Mouse (Mus musculus): ENCODE measurements around the gene Agrp.
"Not testable (repeated sequence)": the region's sequence is repeated elsewhere in the genome, so short reads cannot be mapped to it uniquely, and the experiment has no call there.

The Agrp gene

GRCm38 (mm10) chr8:105596362-105597034 is 40.7 kb downstream of the Agrp start:
- peak; percentile 65 for DNase-seq

GRCm38 (mm10) chr8:105594451-105595242 is 42.5 kb downstream of the Agrp start:
- no peak for DNase-seq

DNA sequence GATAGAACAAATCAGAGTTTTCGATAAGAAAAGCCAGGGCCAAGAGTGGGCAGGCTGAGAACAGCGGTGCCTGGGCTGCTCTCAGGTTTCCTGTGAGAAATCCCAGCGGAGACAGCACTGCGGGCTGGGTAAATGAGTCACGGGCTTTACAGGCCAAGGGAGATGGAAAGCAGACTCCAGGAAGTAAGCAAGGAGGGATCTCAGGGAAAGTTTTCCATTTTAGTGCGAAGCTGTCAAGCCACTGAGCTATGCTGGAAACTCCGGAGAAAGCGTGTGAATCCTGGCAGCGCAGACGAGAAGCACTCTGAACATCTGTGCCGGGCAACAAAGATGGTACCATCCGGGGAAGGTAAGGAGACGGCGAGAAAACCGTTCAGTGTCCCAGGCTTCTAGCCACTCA is 43.3 kb downstream of the Agrp start:
- no peak for DNase-seq

GRCm38 (mm10) chr8:105592431-105592830 is 44.8 kb downstream of the Agrp start:
- no peak for DNase-seq

DNA sequence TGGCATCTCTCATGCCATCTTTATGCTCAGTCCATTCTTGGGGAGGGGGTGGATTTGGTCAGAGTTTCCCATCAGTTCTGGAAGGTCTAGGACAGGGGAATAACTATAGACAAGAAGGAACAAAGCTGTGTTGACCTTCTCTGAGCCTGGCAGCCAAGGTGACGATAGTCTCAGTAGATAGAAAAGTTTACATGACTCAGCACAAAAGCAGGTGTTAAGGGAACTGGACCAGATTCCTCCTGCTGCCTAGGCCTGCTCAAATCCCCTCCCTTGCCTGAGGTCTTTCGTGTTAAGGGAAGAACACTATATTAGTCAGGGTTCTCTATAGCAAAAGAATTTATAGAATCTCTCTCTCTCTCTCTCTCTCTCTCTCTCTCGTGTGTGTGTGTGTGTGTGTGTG is 57.5 kb downstream of the Agrp start:
- DNase-seq: no peak

- peak; percentile 38 for DNase-seq
Observed at GRCm38 (mm10) chr8:105575538-105575937, 61.7 kb downstream of the Agrp start.

- DNase-seq: no peak
Observed at GRCm38 (mm10) chr8:105574741-105575140, 62.5 kb downstream of the Agrp start.

- DNase-seq: no peak
Observed at GRCm38 (mm10) chr8:105573427-105573826, 63.8 kb downstream of the Agrp start.

DNA sequence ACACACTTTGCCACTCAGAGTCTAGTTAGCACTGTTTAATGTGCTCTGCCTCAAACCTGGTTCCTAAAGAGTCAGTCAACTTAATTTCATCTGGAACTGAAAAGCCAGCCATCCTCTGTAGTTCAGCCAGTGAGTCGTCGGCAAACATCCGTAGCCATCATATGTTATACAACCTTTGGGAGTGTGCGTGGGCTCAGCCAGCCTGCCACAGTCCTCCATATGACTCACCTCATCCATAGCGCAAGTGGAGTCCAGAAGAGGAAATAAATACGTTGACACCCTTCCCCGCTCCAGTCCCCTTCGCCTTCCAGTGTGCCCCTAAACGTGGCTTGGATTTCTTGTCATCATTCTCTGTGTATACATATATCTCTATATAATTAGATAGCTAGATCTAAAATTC is 65.4 kb downstream of the Agrp start:
- DNase-seq: no peak

- DNase-seq: peak; percentile 57
Observed at GRCm38 (mm10) chr8:105566703-105567595, 70.2 kb downstream of the Agrp start.

GRCm38 (mm10) chr8:105565952-105566702 is 71.1 kb downstream of the Agrp start, which contains the start of gene Atp6v0d1:
Atp6v0d1 (minus strand) TSS chr8:105566047.
- peak; percentile 100 for DNase-seq

DNA sequence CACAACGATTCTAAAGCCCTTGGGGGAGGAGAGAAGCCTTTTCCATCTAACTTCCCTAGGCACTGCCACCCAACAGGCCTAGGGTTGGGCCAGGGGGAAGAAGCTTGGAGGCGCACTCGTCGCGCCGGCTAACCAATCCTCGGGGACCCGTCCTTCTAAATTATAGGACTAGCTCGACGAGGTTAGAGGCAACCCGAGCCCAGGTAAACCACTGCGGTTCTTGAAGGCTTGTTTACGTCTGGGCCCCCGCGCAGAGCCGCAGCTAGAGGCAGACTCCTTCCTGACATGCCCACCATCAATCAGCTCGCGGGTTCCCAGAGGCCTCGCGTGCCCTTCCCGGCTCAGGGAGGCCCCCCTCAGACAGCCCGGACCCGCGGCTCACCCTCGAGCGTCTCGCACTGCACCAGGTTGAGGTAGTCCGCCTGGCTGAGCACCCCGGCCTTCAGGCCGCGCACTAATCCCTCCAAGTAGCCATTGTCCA is 71.8 kb downstream of the Agrp start:
- DNase-seq: no peak

- DNase-seq: not testable (repeated sequence)
Observed at GRCm38 (mm10) chr8:105564573-105565229, 72.5 kb downstream of the Agrp start.

DNA sequence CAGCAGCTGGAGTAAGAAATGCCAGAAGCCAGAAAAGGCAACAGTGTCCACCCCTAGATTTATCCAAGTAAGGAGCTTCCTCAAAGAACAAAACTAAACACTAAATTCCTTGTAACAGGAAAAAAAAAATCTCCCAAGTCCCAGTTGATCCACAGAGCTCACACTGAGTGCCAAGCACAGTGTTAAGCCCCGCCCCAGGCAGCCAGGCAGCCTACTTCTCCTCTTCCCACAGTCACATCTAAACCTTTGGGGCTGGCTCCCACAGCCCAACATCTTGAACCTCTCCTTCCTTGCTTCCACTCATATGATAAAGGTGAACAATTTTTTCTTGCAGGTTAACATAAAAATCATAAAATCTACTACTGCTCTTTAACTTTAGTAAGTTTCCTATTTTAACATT is 73.3 kb downstream of the Agrp start:
- no peak for DNase-seq

DNA sequence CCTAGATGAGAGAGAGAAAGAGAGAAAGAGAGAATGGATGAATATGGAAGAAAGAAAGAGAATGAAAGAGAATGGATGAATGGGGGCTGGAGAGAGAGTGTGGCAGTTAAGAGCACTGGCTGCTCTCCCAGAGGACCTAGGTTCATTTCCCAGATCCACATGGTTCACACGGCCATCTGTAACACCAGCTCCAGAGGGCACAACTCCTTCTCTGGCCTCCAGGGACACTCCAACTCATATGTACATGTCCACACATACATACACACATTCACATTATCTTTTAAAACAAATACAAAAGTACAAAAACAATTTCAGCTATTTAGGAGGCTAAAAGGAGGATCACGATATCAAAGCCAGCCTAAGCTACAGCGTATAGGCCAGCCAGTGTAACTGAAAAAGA is 74.3 kb downstream of the Agrp start:
- DNase-seq: no peak

DNA sequence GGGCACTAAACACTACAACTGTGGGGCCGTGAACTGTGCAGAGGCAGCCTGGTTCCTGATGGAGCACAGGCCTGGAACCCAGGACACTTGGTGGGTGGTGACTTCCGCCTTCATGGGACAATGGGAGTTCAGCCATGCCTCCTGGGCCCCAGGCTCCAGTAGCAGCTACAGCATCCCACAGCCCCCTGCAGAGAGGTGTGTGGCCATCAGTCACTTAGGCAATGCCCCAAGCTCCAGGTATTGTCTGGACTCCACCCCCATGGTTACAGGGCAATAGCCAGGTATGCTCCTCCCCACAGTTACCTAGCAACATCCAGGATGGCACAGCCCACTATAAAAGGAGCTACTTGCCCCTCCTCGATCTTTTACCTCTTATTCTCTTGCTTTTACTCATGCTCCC is 82.0 kb downstream of the Agrp start:
- no peak for DNase-seq

- DNase-seq: peak; percentile 87
Observed at GRCm38 (mm10) chr8:105554087-105554486, 83.1 kb downstream of the Agrp start.

DNA sequence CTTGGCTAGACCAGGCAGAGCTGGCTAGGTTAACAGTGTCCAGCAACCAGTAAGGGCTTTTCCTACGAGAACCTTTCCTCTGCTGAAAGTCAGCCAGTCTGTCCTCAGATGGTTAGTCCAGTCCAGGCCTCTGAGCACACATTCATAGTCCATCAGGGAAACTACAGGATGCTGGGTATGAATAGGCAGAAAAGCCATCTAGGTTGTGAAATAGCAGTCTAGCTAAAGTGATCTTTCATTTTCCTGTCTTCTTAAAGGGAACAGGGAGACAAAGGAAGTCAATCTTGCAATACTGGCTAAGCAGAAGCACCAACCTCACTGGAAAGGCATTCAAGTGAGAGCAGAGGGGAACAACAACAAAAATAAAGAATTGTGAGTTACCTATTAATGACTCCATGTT is 84.4 kb downstream of the Agrp start:
- DNase-seq: no peak

GRCm38 (mm10) chr8:105552032-105552431 is 85.2 kb downstream of the Agrp start:
- DNase-seq: no peak

DNA sequence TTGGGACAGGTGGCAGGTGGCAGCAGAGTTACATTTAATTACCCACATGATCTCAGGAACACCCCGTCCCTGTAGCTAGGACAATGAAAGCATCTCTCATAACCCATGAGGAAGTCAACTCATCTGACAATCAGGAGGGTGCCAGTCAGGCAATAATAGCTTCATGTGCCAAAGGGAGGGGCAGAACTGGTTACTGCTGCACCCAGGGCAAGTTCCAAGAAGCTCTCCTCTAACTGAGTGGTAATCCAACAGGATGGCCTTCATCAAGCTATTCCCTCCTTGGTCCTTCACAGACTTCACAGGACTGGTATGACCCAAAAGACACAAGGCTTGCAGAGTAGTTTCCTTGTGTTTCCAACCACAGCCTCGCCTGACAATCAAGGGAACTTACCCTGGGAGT is 87.1 kb downstream of the Agrp start:
- DNase-seq: no peak

GRCm38 (mm10) chr8:105549506-105549905 is 87.7 kb downstream of the Agrp start:
- DNase-seq: peak; percentile 38
